Mouse (Mus musculus) urinary bladder, postnatal 36 days (tissue): Measurements from ENCODE around the gene Tnfaip8l2.
"Not testable (repeated sequence)": the region's sequence is repeated elsewhere in the genome, so short reads cannot be mapped to it uniquely, and the experiment has no call there.

Experiments
- DNase-seq, 2 experiments: peaks; one replicate each; pipeline ENCODE4 v3.0.0; 2022; ENCODE audit warnings: low spot score in 2 of 2, mixed read lengths in 1 of 2

Tnfaip8l2 gene

GRCm38 (mm10) chr3:95112760-95113159, 29.4 kb downstream of the Tnfaip8l2 start:
- DNase-seq: no peak

GRCm38 (mm10) chr3:95110911-95111726, 31.0 kb downstream of the Tnfaip8l2 start, which contains the start of gene Vps72:
TSS of gene Vps72 (plus strand) at chr3:95111022.
- DNase-seq: peak; percentile 89 to 90

- no peak for DNase-seq
These were observed 34.3 kb downstream of the Tnfaip8l2 start for GRCm38 (mm10) chr3:95107898-95108297.

- DNase-seq: not testable (repeated sequence)
These were observed 34.9 kb downstream of the Tnfaip8l2 start for GRCm38 (mm10) chr3:95107308-95107707.

GRCm38 (mm10) chr3:95106338-95107117, 35.6 kb downstream of the Tnfaip8l2 start, which contains the start of gene Pip5k1a:
TSS of gene Pip5k1a (minus strand) at chr3:95106930.
- peak; percentile 85 to 94 for DNase-seq

GRCm38 (mm10) chr3:95105586-95106337, 36.4 kb downstream of the Tnfaip8l2 start:
- no peak for DNase-seq

- DNase-seq: no peak
These were observed 37.0 kb downstream of the Tnfaip8l2 start for GRCm38 (mm10) chr3:95105121-95105520.

GRCm38 (mm10) chr3:95100854-95101253, 41.3 kb downstream of the Tnfaip8l2 start:
- DNase-seq: no peak
